Mouse (Mus musculus): ENCODE data around the gene Myoz1.

DNA sequence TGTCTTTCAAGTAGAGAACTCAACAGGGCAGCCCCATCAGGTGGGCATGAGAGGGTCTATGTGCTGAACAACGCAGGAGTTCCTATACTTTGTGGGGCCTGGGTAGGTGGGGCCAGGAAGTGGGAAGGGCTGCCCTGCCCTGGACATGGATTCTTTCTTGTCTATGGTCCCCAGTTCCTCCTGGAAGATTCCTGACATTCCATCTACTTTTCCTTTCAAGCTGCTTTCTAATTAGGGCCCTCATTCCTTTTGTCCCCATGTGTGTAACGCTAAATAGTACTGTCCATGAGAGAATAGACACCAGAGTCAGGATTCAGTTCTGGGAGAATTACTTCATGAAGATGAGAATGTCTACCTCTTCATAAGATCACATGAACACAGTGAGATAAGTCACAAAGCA, 7.3 kb upstream of the Myoz1 start:
- TF ChIP-seq HCFC1 (IDR thresholded peaks at IDR 0.05; ENCODE audit: borderline replicate concordance, insufficient read depth, low read length) (no peak), MAFK (IDR thresholded peaks at IDR 0.05; ENCODE audit: insufficient read depth, low read depth, low read length) (no peak), ZC3H11A (IDR thresholded peaks at IDR 0.05; ENCODE audit: borderline replicate concordance, low read depth, low read length) (no peak), ZNF384 (IDR thresholded peaks at IDR 0.05; ENCODE audit: low read depth, low read length) (no peak), CHD2 (IDR thresholded peaks at IDR 0.05; ENCODE audit: low read depth, low read length) (no peak)
